Mouse (Mus musculus) G1E (cell line): ENCODE results near the gene Kctd11. TPM values are rescaled to one million over a fixed set of nuclear protein-coding genes. Genes with fewer than 3 reads are reported as not detected.

Experiments used
- ATAC-seq: 2 replicates; pipeline ENCODE4 v1.8.0; 2016; ENCODE audit warnings: mild to moderate bottlenecking; ENCODE audit not compliant: insufficient number of reproducible peaks, poor library complexity, low FRiP score, severe bottlenecking; ENCODE audit errors: extremely low read depth
- DNase-seq: peaks from one replicate; pipeline ENCODE4 v3.0.0; 2012; ENCODE audit warnings: low spot score
- H3K27me3 ChIP-seq: 2 replicates; pipeline ENCODE4 v1.6.1; 2012; ENCODE audit warnings: mild to moderate bottlenecking, low read length, inconsistent platforms; ENCODE audit not compliant: insufficient read depth
- H3K36me3 ChIP-seq: replicated peaks from 2 replicates; pipeline ENCODE3; 2012; ENCODE audit warnings: mild to moderate bottlenecking, inconsistent platforms
- H3K4me1 ChIP-seq: 2 replicates; pipeline ENCODE4 v1.6.1; 2012; ENCODE audit warnings: low read depth, low read length, inconsistent platforms, mixed read lengths; ENCODE audit not compliant: insufficient read depth
- H3K4me3 ChIP-seq: 2 replicates; pipeline ENCODE4 v1.5.1; 2012; ENCODE audit warnings: low read depth, mild to moderate bottlenecking, inconsistent platforms, low read length, moderate library complexity, mixed read lengths
- H3K9me3 ChIP-seq: replicated peaks from 2 replicates; pipeline ENCODE4 v1.6.1; 2012; ENCODE audit warnings: inconsistent platforms
- CTCF ChIP-seq: IDR thresholded peaks from 2 replicates; pipeline ENCODE4 v1.5.1; 2012; ENCODE audit warnings: low read depth, low read length, inconsistent platforms, mixed read lengths
- GATA1 ChIP-seq: IDR thresholded peaks from 2 replicates; pipeline ENCODE4 v1.6.1; 2012; ENCODE audit warnings: borderline replicate concordance, low read length, inconsistent platforms, mixed read lengths
- GATA2 ChIP-seq: IDR thresholded peaks from 2 replicates; pipeline ENCODE4 v1.6.1; 2012; ENCODE audit warnings: low read depth, low read length, inconsistent platforms, borderline replicate concordance
- POLR2AphosphoS5 ChIP-seq: IDR thresholded peaks from 2 replicates; pipeline ENCODE4 v1.6.1; 2012; ENCODE audit warnings: low read depth, low read length, inconsistent platforms; ENCODE audit not compliant: insufficient replicate concordance
- TAL1 ChIP-seq: conservative IDR thresholded peaks from 2 replicates; pipeline ENCODE4 v1.6.1; 2012; ENCODE audit warnings: low read depth, low read length, inconsistent platforms, mixed read lengths
- polyA plus RNA-seq: library from polyadenylated mRNA; stranded (reverse); fragments of >175 nt; gene quantifications from 2 replicates; pipeline ENCODE4 v1.2.3, GENCODE M21; 2012
- total RNA-seq, 2 experiments: library from RNA; stranded (forward) in 1 of 2; stranded (reverse) in 1 of 2; fragments of 200-1000 nt in 1 of 2; fragments of >200 nt in 1 of 2; fragmentation: Nextera tagmentation in 1 of 2; gene quantifications; 2 replicates each; pipeline ENCODE4 v1.2.3; 2014 to 2017

Kctd11 gene
- total and polyA plus RNA-seq, 3 experiments, result 0.39 to 0.90 (median 0.55) TPM

DNA sequence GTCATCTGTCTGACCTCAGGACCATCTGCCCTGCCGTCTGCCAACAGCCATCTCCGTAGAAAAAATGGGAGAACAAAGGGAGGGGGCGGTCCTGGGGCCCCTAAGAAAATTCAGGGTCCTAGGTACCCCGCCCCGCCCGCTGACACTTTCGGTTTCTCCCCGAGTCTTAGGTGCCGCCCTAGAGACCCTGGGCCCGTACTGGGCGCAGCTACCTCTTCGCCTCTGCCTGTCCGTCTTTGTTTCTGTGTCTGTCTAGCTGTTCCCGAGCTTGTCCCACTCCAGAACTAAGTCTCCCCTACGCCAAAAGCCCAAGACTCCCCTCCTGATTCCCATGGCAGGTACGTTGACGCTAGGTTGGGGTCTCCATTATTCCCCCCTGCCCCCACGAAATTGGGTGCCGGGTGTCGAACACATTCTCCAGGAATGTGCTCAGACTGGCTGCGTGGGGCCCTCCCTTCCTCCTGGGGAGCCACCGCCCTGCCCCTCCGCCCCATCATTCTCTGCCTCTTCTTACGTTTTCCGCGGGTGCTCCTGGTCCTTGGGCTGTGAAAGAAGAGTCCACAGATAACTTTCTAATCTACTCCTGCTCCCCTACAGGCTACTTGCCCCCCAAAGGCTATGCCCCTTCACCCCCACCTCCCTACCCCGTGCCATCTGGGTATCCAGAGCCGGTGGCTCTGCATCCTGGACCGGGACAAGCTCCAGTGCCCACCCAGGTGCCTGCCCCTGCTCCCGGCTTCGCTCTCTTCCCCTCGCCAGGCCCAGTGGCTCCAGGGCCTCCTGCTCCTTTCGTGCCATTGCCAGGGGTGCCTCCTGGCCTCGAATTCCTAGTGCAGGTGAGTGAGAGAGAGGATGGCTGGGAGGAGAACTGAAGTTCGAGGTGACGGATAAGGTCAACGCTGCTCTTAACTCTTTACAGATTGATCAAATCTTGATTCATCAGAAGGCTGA is 34.2 kb downstream of the Kctd11 start:
- ATAC-seq (no peak), DNase-seq (peak; percentile 74)
- TF ChIP-seq POLR2AphosphoS5 (no peak), GATA1 (no peak), CTCF (no peak), TAL1 (no peak), GATA2 (no peak)
- Histone ChIP-seq H3K36me3 (peaks cover 48% of the 10 kb centered on the region), H3K9me3 (no peaks in the 10 kb centered on the region), H3K4me1 (peaks cover 67% of the 10 kb centered on the region), H3K4me3 (peak overlapping the region; percentile 78), H3K27me3 (no peaks in the 10 kb centered on the region)

DNA sequence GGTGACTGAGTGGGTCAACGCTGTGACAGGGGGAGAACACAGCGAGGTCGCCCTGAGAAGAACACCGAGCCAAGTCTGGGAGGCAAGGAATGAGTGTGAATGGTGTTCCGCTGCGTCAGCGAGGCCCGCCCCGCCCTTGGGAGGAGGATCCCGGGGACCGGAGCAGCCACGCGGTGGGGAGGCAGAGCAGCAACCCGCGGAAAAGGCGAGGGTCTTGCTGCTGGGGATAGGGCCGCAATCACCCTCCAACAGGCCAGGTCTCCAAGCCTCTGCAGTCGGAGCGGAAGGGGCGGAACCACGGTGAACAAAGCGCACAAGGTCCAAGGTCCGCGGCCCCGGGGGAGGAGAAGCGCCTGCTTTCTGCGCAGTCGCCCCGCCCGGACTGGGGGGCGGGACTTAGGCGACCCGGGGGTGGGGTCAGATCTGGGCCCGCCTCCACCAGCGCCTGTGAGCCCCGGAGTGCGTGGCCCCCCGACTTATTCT is 35.0 kb downstream of the Kctd11 start, which contains the start of gene Plscr3:
Plscr3 (plus strand) TSS at position 179 of the 483 bp plus-strand sequence.
- TF ChIP-seq TAL1, result no peak
- Histone ChIP-seq H3K36me3 (peaks cover 40% of the 10 kb centered on the region), H3K27me3 (no peaks in the 10 kb centered on the region), H3K4me3 (peak within 1 kb of the TSS; percentile 78), H3K4me1 (peaks cover 59% of the 10 kb centered on the region), H3K9me3 (no peaks in the 10 kb centered on the region)
- ATAC-seq, result peak; percentile 74
- DNase-seq, result peak; percentile 85

DNA sequence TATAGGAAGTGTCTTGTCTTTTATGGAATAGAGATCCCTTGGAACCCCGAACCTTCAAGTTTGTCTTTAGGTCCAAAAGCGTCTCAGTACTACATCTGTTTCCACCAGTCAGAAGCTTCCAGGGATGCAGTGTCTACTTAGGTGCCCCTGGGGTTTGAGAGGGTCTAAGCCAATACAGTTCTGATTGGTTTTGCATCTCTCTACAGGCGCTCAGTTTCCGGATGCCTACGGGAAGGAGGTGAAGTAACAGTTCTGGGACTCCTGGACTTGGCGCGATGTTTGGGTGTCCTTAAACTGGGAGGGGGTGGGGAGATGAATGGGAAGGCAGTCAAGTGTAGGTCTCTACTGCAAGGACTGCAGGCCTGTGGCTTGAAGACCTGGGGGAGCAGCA is 42.5 kb downstream of the Kctd11 start:
- Histone ChIP-seq H3K36me3 (peaks cover 9% of the 10 kb centered on the region), H3K4me3 (peak overlapping the region; percentile 81), H3K4me1 (peaks cover 60% of the 10 kb centered on the region), H3K9me3 (no peaks in the 10 kb centered on the region), H3K27me3 (peaks cover 31% of the 10 kb centered on the region)
- no peak for ATAC-seq
- DNase-seq, result no peak
- no peak for TF ChIP-seq TAL1
- no peak for TF ChIP-seq GATA1
- TF ChIP-seq GATA2, result no peak
- no peak for TF ChIP-seq CTCF
- TF ChIP-seq POLR2AphosphoS5, result no peak

DNA sequence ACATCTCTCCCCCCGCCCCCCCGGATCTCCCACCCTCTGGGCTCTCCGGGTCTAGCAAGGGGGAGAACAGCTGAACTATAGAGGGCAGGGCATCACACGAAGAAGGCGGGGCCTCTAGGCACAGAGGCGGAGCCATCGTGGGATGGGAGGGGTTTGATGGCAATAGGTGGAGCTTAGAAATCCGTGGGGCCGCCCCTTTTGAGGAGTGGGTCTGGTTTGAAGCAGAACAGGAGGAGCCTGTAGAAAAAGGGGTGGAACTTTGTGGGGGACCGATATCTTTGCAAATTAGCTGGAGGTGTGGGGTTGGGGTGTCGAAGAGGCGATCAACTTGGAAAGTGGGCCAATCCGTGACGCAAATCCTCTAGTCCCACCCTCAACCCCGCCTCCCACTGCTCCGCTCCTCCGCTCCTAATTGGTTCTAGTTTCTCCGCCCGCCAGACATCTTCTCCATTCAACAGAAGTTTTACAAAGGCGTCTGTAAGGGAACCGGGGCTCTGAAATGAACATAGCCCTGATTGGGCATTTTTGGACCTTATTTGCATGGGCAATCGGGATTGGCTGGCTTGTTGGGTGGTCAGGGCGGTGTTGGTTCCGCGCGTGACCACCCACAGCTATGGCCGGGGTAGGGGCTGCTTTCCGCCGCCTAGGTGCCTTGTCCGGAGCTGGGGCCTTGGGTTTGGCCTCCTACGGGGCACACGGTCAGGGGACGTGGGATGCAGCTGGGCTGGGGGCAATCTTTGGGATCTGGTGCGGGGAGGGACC is 43.1 kb downstream of the Kctd11 start, which contains the start of gene Tmem256:
Tmem256 (plus strand) TSS at position 563 of the 762 bp plus-strand sequence.
- Histone ChIP-seq H3K36me3 (peaks cover 9% of the 10 kb centered on the region), H3K9me3 (no peaks in the 10 kb centered on the region), H3K4me1 (peaks cover 64% of the 10 kb centered on the region), H3K27me3 (peaks cover 37% of the 10 kb centered on the region), H3K4me3 (peak within 1 kb of the TSS; percentile 81)
- DNase-seq (peak; percentile 97), ATAC-seq (peak; percentile 93)
- TF ChIP-seq POLR2AphosphoS5 (no peak), TAL1 (no peak), GATA2 (no peak), GATA1 (no peak), CTCF (no peak)

DNA sequence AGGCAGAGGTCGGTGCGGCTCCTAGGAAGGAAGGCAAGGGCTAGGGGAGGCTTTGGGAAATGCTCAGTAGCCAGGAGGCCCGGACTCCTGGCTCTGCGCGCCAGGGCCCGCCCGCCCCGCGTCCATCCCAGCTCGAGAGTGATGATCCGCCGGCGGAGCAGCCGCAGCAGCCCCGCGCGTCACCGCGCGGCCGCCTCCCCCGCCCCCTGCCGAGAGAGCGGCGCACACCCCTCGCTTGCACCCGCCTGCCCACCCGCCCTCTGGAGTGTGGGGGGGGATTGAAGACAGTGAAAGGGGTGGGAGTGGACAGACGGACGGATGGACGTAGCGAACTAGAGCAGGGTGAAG is 43.6 kb downstream of the Kctd11 start, which contains the start of gene Nlgn2:
Nlgn2 (minus strand) TSS at position 181 of the 348 bp plus-strand sequence.
- ATAC-seq (no peak), DNase-seq (peak; percentile 62)
- Histone ChIP-seq H3K9me3 (no peaks in the 10 kb centered on the region), H3K4me1 (peaks cover 61% of the 10 kb centered on the region), H3K36me3 (peaks cover 9% of the 10 kb centered on the region), H3K4me3 (peak within 1 kb of the TSS; percentile 81), H3K27me3 (peaks cover 42% of the 10 kb centered on the region)
- no peak for TF ChIP-seq TAL1
- no peak for TF ChIP-seq CTCF
- no peak for TF ChIP-seq GATA2
- TF ChIP-seq GATA1, result no peak
- TF ChIP-seq POLR2AphosphoS5, result no peak
